Mouse (Mus musculus) ES-Bruce4 (cell line): Measurements from ENCODE around the gene Lrrfip2.

ENCODE experiments used
- CTCF ChIP-seq: IDR thresholded peaks from one replicate; pipeline ENCODE4 v1.8.1; 2011; ENCODE audit warnings: low read depth, low read length
- EP300 ChIP-seq: IDR thresholded peaks from 2 replicates; pipeline ENCODE4 v1.6.1; 2011; ENCODE audit warnings: low read depth, low read length; ENCODE audit not compliant: insufficient read depth

DNA sequence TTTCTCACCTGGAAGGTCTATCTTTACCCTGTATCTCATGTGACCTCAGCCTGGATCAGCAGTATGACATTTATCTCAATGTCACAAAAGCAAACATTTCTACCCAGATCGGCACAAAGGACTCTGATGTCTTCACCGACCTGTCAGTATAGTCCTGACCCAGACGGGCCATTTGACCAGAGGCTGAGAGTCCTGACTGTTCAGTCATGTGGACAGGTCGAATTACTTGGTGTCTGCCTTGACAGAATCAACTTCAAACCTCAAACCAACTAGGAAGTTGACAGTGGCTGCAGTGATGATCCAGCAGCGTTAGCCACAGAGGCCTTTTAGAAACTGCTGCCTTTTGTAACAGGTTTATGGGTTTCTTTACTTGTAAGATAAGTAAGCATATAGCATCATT, 56.7 kb downstream of the Lrrfip2 start:
- TF ChIP-seq EP300: no peak
- TF ChIP-seq CTCF: no peak
